Mouse (Mus musculus): ENCODE data around the gene Trim67. TPM values are rescaled to one million over a fixed set of nuclear protein-coding genes. Genes with fewer than 3 reads are reported as not detected.
"Not testable (repeated sequence)": the region's sequence is repeated elsewhere in the genome, so short reads cannot be mapped to it uniquely, and the experiment has no call there.

The Trim67 gene
- polyA plus RNA-seq, 1 experiment from 2014 or later = 0.17 TPM

DNA sequence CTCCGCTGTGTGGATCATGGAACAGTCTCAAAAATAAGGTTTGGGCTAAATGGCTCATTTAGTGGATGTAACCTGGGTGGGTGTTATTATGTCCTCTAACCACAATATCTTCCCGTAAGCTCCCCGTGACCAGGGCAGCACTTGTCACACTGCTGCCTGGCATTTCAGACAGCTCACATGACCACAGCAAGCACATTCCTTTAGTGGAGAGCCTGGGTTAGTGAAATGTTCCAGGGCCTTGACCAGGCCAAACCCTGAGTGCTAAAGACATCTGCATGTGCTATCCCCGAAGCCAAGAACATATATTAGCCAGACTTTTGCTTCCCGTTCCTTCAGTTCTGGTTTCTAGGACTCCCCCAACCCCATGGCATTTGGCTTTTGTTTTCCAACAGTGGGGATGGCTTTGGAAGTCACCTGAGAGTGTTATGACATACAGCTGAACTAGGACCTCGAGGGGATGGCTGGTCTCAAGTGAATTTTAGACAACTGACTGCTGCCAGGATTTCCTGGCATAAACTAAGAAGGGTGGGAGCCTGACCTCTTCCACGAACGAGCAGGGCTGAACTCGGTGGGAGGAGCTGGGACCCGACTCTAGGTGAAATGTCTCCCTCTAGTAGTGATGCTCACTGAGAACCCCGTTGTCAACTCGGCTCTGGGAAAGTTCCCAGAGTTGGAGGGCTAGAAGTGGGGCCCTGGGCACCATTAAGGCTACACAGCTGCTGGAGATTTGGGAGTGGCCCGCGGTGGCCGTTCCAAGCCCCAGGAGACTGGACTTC, 40.7 kb downstream of the Trim67 start:
- Histone ChIP-seq H3K9ac (ENCODE audit: low read length) (0 out of 2 replicates have a peak overlapping the region, but pooled peaks have one; percentile 26), H3K4me1 (ENCODE audit: control insufficient read depth, insufficient read depth, low read length) (peaks cover 12% of the 10 kb centered on the region), H3K27me3 (ENCODE audit: control insufficient read depth, insufficient read depth, low read length) (no peaks in the 10 kb centered on the region), H3K4me3 (ENCODE audit: low read length) (peak overlapping the region; percentile 11; the same call in 1 of the 2 replicates), H3K4me2 (ENCODE audit: low read depth, low read length) (peak overlapping the region; percentile 33; the same call in 1 of the 2 replicates), H3K9me3 (replicated peaks; ENCODE audit: control insufficient read depth, low read length) (no peaks in the 10 kb centered on the region), H3K36me3 (ENCODE audit: control insufficient read depth, insufficient read depth) (peaks cover 8% of the 10 kb centered on the region), H3K27ac (ENCODE audit: low read length) (peak overlapping the region; percentile 84)
- peak; percentile 83 for ATAC-seq (replicated peaks; ENCODE audit: extremely low read depth, insufficient read depth, low FRiP score)
- 18% methylated on average over 15 of the region's 15 CpGs for WGBS

DNA sequence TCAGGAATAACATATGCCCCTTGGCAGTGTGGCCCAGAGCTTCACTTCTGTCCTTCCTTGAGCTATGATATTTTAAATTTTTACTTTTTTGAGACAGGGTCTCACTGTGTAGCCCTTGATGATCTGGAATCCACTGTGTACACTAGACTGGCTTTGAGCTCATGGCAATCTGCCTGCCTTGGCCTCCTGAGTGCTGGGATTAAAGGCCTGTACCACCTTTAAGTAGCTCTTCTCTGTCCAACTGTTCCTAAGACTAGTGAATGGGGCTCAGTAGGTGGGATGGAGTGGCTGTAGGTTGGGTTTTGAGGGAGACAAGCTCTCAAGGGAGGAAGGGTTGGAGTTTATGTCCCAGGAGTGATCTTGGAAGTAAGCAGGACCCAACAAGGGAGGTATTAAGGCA, 43.0 kb downstream of the Trim67 start:
- peaks cover 12% of the 10 kb centered on the region for H3K4me1 ChIP-seq (ENCODE audit: control insufficient read depth, insufficient read depth, low read length)
- H3K27ac ChIP-seq (ENCODE audit: low read length) = no peak overlapping the region
- H3K36me3 ChIP-seq (ENCODE audit: control insufficient read depth, insufficient read depth) = peaks cover 29% of the 10 kb centered on the region
- no peak overlapping the region for H3K4me3 ChIP-seq (ENCODE audit: low read length)
- H3K4me2 ChIP-seq (ENCODE audit: low read depth, low read length) = no peak overlapping the region
- H3K27me3 ChIP-seq (ENCODE audit: control insufficient read depth, insufficient read depth, low read length) = no peaks in the 10 kb centered on the region
- no peak overlapping the region for H3K9ac ChIP-seq (ENCODE audit: low read length)
- ATAC-seq (replicated peaks; ENCODE audit: extremely low read depth, insufficient read depth, low FRiP score) = no peak
- H3K9me3 ChIP-seq (replicated peaks; ENCODE audit: control insufficient read depth, low read length) = no peaks in the 10 kb centered on the region

DNA sequence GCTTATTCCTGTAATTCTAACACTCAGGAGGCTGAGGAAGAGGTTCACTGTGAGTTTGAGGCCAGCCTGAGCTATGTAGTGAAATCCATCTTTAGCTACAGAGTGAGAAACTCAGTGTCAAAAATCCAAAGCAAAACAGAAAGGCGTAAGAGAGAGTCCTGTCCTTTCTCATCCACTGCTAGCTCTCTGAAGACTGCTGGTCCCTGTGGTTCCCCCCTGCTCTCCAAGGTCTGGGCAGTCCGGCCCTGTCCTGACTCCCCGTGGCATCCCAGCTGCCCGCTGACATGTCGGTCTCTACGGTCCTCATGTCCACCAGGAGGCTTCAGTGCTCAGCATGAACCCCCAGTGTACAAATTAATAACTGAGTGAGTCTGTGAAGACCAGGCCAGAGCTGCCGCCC, 43.4 kb downstream of the Trim67 start:
- Histone ChIP-seq H3K27ac (ENCODE audit: low read length) (no peak overlapping the region), H3K4me2 (ENCODE audit: low read depth, low read length) (no peak overlapping the region), H3K36me3 (ENCODE audit: control insufficient read depth, insufficient read depth) (peaks cover 33% of the 10 kb centered on the region), H3K4me3 (ENCODE audit: low read length) (no peak overlapping the region), H3K9me3 (replicated peaks; ENCODE audit: control insufficient read depth, low read length) (no peaks in the 10 kb centered on the region), H3K4me1 (ENCODE audit: control insufficient read depth, insufficient read depth, low read length) (peaks cover 12% of the 10 kb centered on the region), H3K9ac (ENCODE audit: low read length) (no peak overlapping the region), H3K27me3 (ENCODE audit: control insufficient read depth, insufficient read depth, low read length) (no peaks in the 10 kb centered on the region)
- no peak for ATAC-seq (replicated peaks; ENCODE audit: extremely low read depth, insufficient read depth, low FRiP score)
- WGBS = 81% methylated on average over 7 of the region's 7 CpGs

DNA sequence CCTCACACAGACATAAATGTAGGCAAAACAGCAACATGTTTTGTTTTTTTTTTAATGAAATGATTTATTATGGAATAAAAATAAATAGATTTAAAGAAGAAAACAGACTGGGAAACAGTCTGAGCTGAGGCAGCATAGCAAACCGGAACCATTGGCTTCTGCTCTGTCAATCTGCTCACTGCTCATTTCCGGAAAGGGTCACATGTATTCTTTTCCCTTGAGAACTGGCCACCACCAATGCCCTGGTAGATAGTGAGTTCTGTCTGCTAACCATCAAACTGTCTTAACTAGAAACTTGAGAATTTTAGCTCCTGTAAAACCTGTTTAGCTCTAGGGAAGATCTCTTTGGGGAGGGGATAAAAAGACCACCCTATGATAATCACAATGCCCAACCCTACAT, 44.0 kb downstream of the Trim67 start:
- no peaks in the 10 kb centered on the region for H3K9me3 ChIP-seq (replicated peaks; ENCODE audit: control insufficient read depth, low read length)
- no peak for ATAC-seq (replicated peaks; ENCODE audit: extremely low read depth, insufficient read depth, low FRiP score)
- H3K36me3 ChIP-seq (ENCODE audit: control insufficient read depth, insufficient read depth) = peaks cover 37% of the 10 kb centered on the region
- H3K9ac ChIP-seq (ENCODE audit: low read length) = no peak overlapping the region
- H3K27ac ChIP-seq (ENCODE audit: low read length) = no peak overlapping the region
- no peak overlapping the region for H3K4me2 ChIP-seq (ENCODE audit: low read depth, low read length)
- H3K4me3 ChIP-seq (ENCODE audit: low read length) = no peak overlapping the region
- H3K4me1 ChIP-seq (ENCODE audit: control insufficient read depth, insufficient read depth, low read length) = peaks cover 12% of the 10 kb centered on the region
- no peaks in the 10 kb centered on the region for H3K27me3 ChIP-seq (ENCODE audit: control insufficient read depth, insufficient read depth, low read length)
- WGBS = 77% methylated on average over 2 of the region's 2 CpGs

DNA sequence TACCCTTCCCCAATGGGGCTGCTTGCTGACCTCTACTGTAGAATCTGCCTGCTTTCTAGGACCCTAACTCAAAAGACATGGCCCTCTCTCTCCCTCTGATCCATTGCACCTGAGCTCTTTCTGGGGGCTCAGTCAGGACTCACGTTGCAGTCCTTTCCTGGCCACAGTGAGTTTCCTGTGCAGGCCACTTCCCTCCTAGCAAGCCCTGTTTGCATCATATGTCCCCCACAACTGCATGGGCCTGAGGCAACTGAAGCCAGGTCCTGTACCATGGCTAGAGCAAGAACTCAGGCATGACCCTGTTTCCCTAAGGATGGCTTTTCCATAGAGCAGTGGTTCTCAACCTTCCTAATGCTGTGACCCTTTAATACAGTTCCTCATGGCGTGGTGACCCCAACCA, 45.1 kb downstream of the Trim67 start:
- 80% methylated on average over 2 of the region's 2 CpGs for WGBS
- no peaks in the 10 kb centered on the region for H3K9me3 ChIP-seq (replicated peaks; ENCODE audit: control insufficient read depth, low read length)
- no peaks in the 10 kb centered on the region for H3K27me3 ChIP-seq (ENCODE audit: control insufficient read depth, insufficient read depth, low read length)
- H3K27ac ChIP-seq (ENCODE audit: low read length) = no peak overlapping the region
- H3K4me3 ChIP-seq (ENCODE audit: low read length) = no peak overlapping the region
- peaks cover 12% of the 10 kb centered on the region for H3K4me1 ChIP-seq (ENCODE audit: control insufficient read depth, insufficient read depth, low read length)
- peaks cover 40% of the 10 kb centered on the region for H3K36me3 ChIP-seq (ENCODE audit: control insufficient read depth, insufficient read depth)
- ATAC-seq (replicated peaks; ENCODE audit: extremely low read depth, insufficient read depth, low FRiP score) = no peak
- H3K4me2 ChIP-seq (ENCODE audit: low read depth, low read length) = no peak overlapping the region
- H3K9ac ChIP-seq (ENCODE audit: low read length) = no peak overlapping the region

DNA sequence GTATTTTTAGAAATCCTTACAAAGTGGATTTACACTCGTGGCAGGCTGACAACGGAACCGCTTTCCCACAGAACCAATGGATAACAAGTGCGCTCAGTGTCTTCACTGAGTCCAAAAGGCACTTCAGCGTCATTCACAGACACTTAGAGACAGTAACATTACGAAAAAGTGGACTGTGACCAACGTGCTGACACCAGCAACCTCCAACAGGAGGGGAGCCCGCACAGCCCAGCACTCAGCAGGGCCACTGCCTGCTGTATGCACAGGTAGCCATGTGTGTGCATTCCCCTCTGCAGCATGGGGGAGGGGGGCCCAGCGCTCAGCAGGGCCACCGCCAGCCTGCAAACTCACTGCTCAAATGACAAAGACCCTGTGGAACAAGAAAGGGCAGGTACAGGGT, 46.5 kb downstream of the Trim67 start:
- no peak overlapping the region for H3K27ac ChIP-seq (ENCODE audit: low read length)
- whole genome bisulfite sequencing = 71% methylated on average over 10 of the region's 10 CpGs
- no peak overlapping the region for H3K4me2 ChIP-seq (ENCODE audit: low read depth, low read length)
- no peak overlapping the region for H3K9ac ChIP-seq (ENCODE audit: low read length)
- H3K36me3 ChIP-seq (ENCODE audit: control insufficient read depth, insufficient read depth) = peaks cover 40% of the 10 kb centered on the region
- H3K9me3 ChIP-seq (replicated peaks; ENCODE audit: control insufficient read depth, low read length) = no peaks in the 10 kb centered on the region
- H3K4me1 ChIP-seq (ENCODE audit: control insufficient read depth, insufficient read depth, low read length) = no peaks in the 10 kb centered on the region
- H3K4me3 ChIP-seq (ENCODE audit: low read length) = no peak overlapping the region
- ATAC-seq (replicated peaks; ENCODE audit: extremely low read depth, insufficient read depth, low FRiP score) = no peak
- no peaks in the 10 kb centered on the region for H3K27me3 ChIP-seq (ENCODE audit: control insufficient read depth, insufficient read depth, low read length)

DNA sequence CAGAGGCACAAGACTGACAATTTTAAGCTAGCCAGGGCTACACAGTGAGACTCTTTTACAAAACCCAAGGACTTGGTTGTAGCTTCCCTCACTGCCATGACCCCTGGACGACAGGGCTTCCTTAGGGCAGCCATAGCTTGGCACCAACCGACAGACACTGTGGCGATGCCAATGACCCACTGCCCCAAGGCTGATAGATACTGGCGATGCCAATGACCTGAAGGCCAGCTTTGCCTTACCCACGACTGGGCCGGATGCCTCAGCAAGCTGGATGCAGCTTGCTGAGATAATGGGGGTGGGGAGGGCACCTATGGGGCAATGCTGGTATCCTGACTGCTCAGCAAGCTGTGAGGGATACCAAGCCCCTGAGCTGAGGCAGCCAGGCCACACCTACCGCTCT, 48.0 kb downstream of the Trim67 start:
- no peak overlapping the region for H3K9ac ChIP-seq (ENCODE audit: low read length)
- H3K4me1 ChIP-seq (ENCODE audit: control insufficient read depth, insufficient read depth, low read length) = peaks cover 2% of the 10 kb centered on the region; the same call in 1 of the 2 replicates
- H3K9me3 ChIP-seq (replicated peaks; ENCODE audit: control insufficient read depth, low read length) = no peaks in the 10 kb centered on the region
- H3K27ac ChIP-seq (ENCODE audit: low read length) = no peak overlapping the region
- WGBS = 93% methylated on average over 7 of the region's 7 CpGs
- no peak for ATAC-seq (replicated peaks; ENCODE audit: extremely low read depth, insufficient read depth, low FRiP score)
- no peaks in the 10 kb centered on the region for H3K27me3 ChIP-seq (ENCODE audit: control insufficient read depth, insufficient read depth, low read length)
- no peak overlapping the region for H3K4me3 ChIP-seq (ENCODE audit: low read length)
- H3K36me3 ChIP-seq (ENCODE audit: control insufficient read depth, insufficient read depth) = peaks cover 40% of the 10 kb centered on the region
- no peak overlapping the region for H3K4me2 ChIP-seq (ENCODE audit: low read depth, low read length)

DNA sequence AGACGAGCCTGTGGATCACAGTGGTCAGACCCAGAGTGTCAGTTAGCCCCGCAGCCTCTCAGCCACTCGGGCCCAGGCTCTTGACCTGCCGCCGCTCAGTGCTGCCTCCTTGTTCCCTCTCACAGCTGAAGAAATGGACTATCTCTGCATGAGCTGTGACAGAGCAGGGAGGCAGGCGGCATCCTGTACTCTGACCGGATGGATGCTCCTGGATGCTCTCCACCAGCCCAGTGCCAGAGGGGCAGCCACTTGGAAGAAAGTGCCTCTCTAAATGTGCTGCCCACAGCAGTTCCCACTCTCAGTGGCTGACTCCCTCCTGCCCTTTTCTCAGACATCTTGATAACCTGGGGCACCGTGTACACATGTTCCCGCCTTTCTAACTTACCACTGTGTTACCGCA, 48.9 kb downstream of the Trim67 start:
- H3K4me2 ChIP-seq (ENCODE audit: low read depth, low read length) = no peak overlapping the region

DNA sequence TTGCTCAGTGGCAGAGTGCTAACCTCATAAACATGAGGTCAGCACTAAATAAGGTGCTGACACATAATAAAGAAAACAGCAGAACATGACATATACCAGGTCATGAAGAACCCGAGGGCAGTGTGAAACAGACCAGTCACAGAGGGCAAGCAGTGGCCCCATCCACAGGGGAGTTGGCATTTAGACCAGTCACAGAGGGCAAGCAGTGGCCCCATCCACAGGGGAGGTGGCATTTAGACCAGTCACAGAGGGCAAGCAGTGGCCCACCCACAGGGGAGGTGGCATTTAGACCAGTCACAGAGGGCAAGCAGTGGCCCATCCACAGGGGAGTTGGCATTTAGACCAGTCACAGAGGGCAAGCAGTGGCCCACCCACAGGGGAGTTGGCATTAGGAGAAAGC, 50.0 kb downstream of the Trim67 start:
- H3K9ac ChIP-seq (ENCODE audit: low read length); H3K4me2 ChIP-seq (ENCODE audit: low read depth, low read length); H3K4me3 ChIP-seq (ENCODE audit: low read length); ATAC-seq (replicated peaks; ENCODE audit: extremely low read depth, insufficient read depth, low FRiP score); H3K4me1 ChIP-seq (ENCODE audit: control insufficient read depth, insufficient read depth, low read length); H3K9me3 ChIP-seq (replicated peaks; ENCODE audit: control insufficient read depth, low read length); H3K27me3 ChIP-seq (ENCODE audit: control insufficient read depth, insufficient read depth, low read length); H3K27ac ChIP-seq (ENCODE audit: low read length): not testable (repeated sequence)
- WGBS = 48% methylated on average over 1 of the region's 1 CpGs
- peaks cover 38% of the 10 kb centered on the region for H3K36me3 ChIP-seq (ENCODE audit: control insufficient read depth, insufficient read depth)

More for the DNA sequence above, 48.9 kb downstream of the Trim67 start:
- Histone ChIP-seq H3K27ac (ENCODE audit: low read length) (no peak overlapping the region), H3K4me3 (ENCODE audit: low read length) (no peak overlapping the region), H3K9me3 (replicated peaks; ENCODE audit: control insufficient read depth, low read length) (no peaks in the 10 kb centered on the region), H3K4me1 (ENCODE audit: control insufficient read depth, insufficient read depth, low read length) (peaks cover 2% of the 10 kb centered on the region; the same call in 1 of the 2 replicates), H3K9ac (ENCODE audit: low read length) (no peak overlapping the region), H3K27me3 (ENCODE audit: control insufficient read depth, insufficient read depth, low read length) (no peaks in the 10 kb centered on the region), H3K36me3 (ENCODE audit: control insufficient read depth, insufficient read depth) (peaks cover 40% of the 10 kb centered on the region)
- 85% methylated on average over 10 of the region's 10 CpGs for WGBS
- no peak for ATAC-seq (replicated peaks; ENCODE audit: extremely low read depth, insufficient read depth, low FRiP score)
